In the genomic region with DNA sequence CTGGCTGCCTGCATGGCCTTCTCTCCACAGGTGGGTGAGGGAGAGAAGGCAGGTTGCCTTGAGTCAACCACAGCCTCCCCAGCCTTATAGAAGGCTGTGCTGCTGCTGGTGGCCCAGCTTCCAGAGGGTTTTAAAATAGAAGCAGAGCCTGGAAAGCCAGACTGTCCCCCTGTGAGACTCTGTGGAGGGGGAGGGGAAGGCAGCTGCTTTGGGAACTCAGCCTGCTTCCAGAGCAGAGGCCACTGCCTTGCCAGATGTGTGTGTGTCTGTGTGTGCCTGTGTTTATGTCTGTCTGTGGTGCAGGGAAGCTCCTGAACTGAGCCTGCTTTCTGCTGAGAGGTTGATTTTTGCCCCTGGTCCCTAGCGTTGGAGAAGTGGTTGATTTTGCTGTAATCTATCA, we compare ENCODE assay signal across 9 mouse cellular contexts. TPM values are rescaled to one million over a fixed set of nuclear protein-coding genes. Genes with fewer than 3 reads are reported as not detected.
DNase-seq lines count a peak whose midpoint lies in the region; ATAC-seq lines count a peak whose summit lies in the region.
"Had no signal": no experiment of that assay in that cellular context is flagged by ENCODE, and none has a peak within 500 bp of the region (broad histone marks: within the 10 kb centered on the region; RNA-seq: fewer than 3 reads in every experiment).

No protein-coding gene starts in this region.

- ATAC-seq in hindbrain, embryonic 13.5 days (ENCODE audit: low FRiP score), result no peak
- no peak for ATAC-seq in hindbrain, embryonic 11.5 days (ENCODE audit: low FRiP score)

- H3K27me3 ChIP-seq in hindbrain, embryonic 13.5 days, result no peaks in the 10 kb centered on the region
- no peaks in the 10 kb centered on the region for H3K27me3 ChIP-seq in hindbrain, embryonic 11.5 days (ENCODE audit: control insufficient read depth, insufficient read depth, low read length)
- H3K27me3 ChIP-seq: neural tube, embryonic 12.5 days had no signal

- H3K27ac ChIP-seq in hindbrain, embryonic 13.5 days, result no peak overlapping the region
- H3K27ac ChIP-seq in hindbrain, embryonic 11.5 days (ENCODE audit: low read depth, low read length), result no peak overlapping the region
- H3K27ac ChIP-seq: neural tube, embryonic 12.5 days had no signal

- no peaks in the 10 kb centered on the region for H3K36me3 ChIP-seq in hindbrain, embryonic 13.5 days
- no peaks in the 10 kb centered on the region for H3K36me3 ChIP-seq in hindbrain, embryonic 11.5 days (ENCODE audit: control insufficient read depth, insufficient read depth, low read length)
- H3K36me3 ChIP-seq: neural tube, embryonic 12.5 days had no signal

- H3K9ac ChIP-seq in hindbrain, embryonic 13.5 days, result peak overlapping the region; percentile 14; the same call in 1 of the 2 replicates
- H3K9ac ChIP-seq in hindbrain, embryonic 11.5 days (ENCODE audit: low read depth, low read length), result no peak overlapping the region
- H3K9ac ChIP-seq: neural tube, embryonic 12.5 days had no signal

- H3K9me3 ChIP-seq in hindbrain, embryonic 13.5 days, result no peaks in the 10 kb centered on the region
- H3K9me3 ChIP-seq in hindbrain, embryonic 11.5 days (ENCODE audit: control insufficient read depth, low read length), result no peaks in the 10 kb centered on the region
- H3K9me3 ChIP-seq: neural tube, embryonic 12.5 days had no signal

- H3K4me1 ChIP-seq in hindbrain, embryonic 13.5 days (replicated peaks), result peaks cover 52% of the 10 kb centered on the region
- H3K4me1 ChIP-seq in hindbrain, embryonic 11.5 days (replicated peaks; ENCODE audit: control insufficient read depth, insufficient read depth, low read length), result peaks cover 5% of the 10 kb centered on the region; the same call in 1 of the 2 replicates

- H3K4me2 ChIP-seq in hindbrain, embryonic 13.5 days, result no peak overlapping the region
- no peak overlapping the region for H3K4me2 ChIP-seq in hindbrain, embryonic 11.5 days (replicated peaks; ENCODE audit: low read depth, low read length)
- H3K4me2 ChIP-seq: neural tube, embryonic 12.5 days had no signal

- DNase-seq in hindbrain, embryonic 11.5 days (ENCODE audit: low spot score), result no peak
- peak; percentile 69 for DNase-seq in adipocyte (ENCODE audit: low spot score)
- DNase-seq in heart, adult 18-20 months, result peak; percentile 86 to 87
- peak; percentile 23 for DNase-seq in left cerebral cortex, postnatal 4 days
- DNase-seq in right cerebral cortex, postnatal 10 days (ENCODE audit: low spot score in 2 of 2), result peak; percentile 70 to 72
- no peak for DNase-seq in urinary bladder, postnatal 36 days (ENCODE audit: low spot score in 2 of 2)
- no peak for DNase-seq in thymus, adult 18-20 months

- intact Hi-C loops in left cerebral cortex, postnatal 4 days (cut with DNase I), result no loop called here

- no peak overlapping the region for H3K4me3 ChIP-seq in hindbrain, embryonic 13.5 days
- no peak overlapping the region for H3K4me3 ChIP-seq in hindbrain, embryonic 11.5 days (ENCODE audit: low read depth, low read length)
- H3K4me3 ChIP-seq: neural tube, embryonic 12.5 days had no signal

- WGBS in hindbrain, embryonic 13.5 days, result 68% methylated on average over 1 of the region's 1 CpGs
- WGBS in hindbrain, embryonic 11.5 days, result 75% methylated on average over 1 of the region's 1 CpGs

RNA-seq across cellular contexts. Expression of a gene that starts 4.5 kb away (rescaled TPM):
- polyA plus RNA-seq in hindbrain, embryonic 13.5 days (2015; fragmentation: Nextera tagmentation; extraction: Ambion mirVana), result 280 and 294 TPM in 2 replicates
- polyA plus RNA-seq in hindbrain, embryonic 11.5 days (2014; fragmentation: Nextera tagmentation; extraction: Ambion mirVana), result 205 and 221 TPM in 2 replicates
- 1,000 to 10,000 TPM; 1,073 to 1,213 TPM for total RNA-seq in heart, adult 18-20 months (2021)
- total RNA-seq in left cerebral cortex, postnatal 4 days (2021), result 100 to 1,000 TPM; 438 to 456 TPM

RNA-seq across cellular contexts. Expression of a gene that starts 31.1 kb away (rescaled TPM):
- polyA plus RNA-seq in hindbrain, embryonic 13.5 days (2015; fragmentation: Nextera tagmentation; extraction: Ambion mirVana), result 129 TPM in 2 replicates
- polyA plus RNA-seq in hindbrain, embryonic 11.5 days (2014; fragmentation: Nextera tagmentation; extraction: Ambion mirVana), result 171 and 175 TPM in 2 replicates
- 10 to 100 TPM; 69.2 to 74.4 TPM for total RNA-seq in heart, adult 18-20 months (2021)
- total RNA-seq in left cerebral cortex, postnatal 4 days (2021), result 10 to 100 TPM; 69.0 to 69.2 TPM

Comparison
In these comparisons a context has a peak if more than half of its experiments do, and no peak if none do; other contexts are left out.
1. DNase-seq: peak in adipocyte (single experiment), heart, adult 18-20 months (2 of 2), left cerebral cortex, postnatal 4 days (single experiment) and right cerebral cortex, postnatal 10 days (2 of 2); none in hindbrain, embryonic 11.5 days (single experiment), urinary bladder, postnatal 36 days (0 of 2) and thymus, adult 18-20 months (0 of 2).